Mouse (Mus musculus) cortical plate, adult 2 months (tissue): Measurements from ENCODE around the gene Icam2.

Experiments
- CTCF ChIP-seq: fragments of 200-500 bp; IDR thresholded peaks from 2 replicates; pipeline ENCODE4 v1.5.1; 2011; ENCODE audit warnings: mild to moderate bottlenecking, control low read depth, low read length; ENCODE audit not compliant: insufficient read depth; ENCODE audit errors: extremely low read depth
- POLR2A ChIP-seq: fragments of 200-500 bp; IDR thresholded peaks from 2 replicates; pipeline ENCODE4 v1.6.1; 2011; ENCODE audit warnings: mild to moderate bottlenecking, low read length, control low read depth; ENCODE audit not compliant: insufficient read depth; ENCODE audit errors: extremely low read depth

DNA sequence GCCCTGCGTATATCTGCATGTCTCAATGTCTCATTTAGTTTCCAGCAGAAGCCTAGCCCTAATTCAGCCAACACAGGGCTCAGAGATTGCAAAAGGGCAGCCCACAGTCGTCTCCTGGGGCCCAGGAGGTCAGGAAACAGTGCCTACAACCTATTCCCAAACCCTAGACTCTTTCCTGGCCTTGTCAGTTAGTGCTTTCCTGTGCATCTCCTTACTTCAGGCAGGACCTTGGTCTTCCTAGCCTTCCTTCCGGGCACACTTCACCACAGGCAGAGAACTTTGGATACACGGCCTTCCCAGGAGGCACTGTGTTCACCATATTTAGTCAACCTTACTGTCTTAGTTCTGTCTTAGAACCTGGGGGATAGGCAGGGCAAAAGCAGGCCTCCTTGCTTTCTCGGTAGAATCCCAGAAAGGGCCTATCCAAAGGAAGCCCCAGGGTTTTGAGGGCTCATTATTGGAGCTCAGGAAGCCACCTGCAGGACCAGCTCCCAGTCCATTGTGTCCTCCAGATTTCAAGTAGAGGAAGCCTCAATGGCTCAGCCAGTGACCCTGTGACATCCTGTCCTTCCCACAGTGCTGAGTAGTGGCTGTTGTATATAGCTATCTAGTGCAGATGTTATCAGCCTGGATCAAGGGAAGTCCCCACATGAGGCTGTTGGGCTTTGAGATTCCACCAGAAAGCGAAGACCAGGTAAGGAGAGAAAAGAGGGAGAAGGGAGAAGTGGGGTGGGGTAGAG, 4.7 kb downstream of the Icam2 start:
- TF ChIP-seq CTCF: no peak
- TF ChIP-seq POLR2A: no peak
